Mouse (Mus musculus) thymus, adult 2 months (tissue): ENCODE measurements around the gene Med15. TPM values are rescaled to one million over a fixed set of nuclear protein-coding genes. Genes with fewer than 3 reads are reported as not detected.

Experiments used
- DNase-seq: peaks from one replicate; pipeline ENCODE4 v3.0.0; 2021
- H3K27ac ChIP-seq: fragments of 200-500 bp; 2 replicates; pipeline ENCODE4 v1.5.1; 2012; ENCODE audit warnings: low read length, control low read depth; ENCODE audit not compliant: control insufficient read depth, insufficient read depth
- H3K27me3 ChIP-seq: fragments of 200-500 bp; 2 replicates; pipeline ENCODE4 v1.6.1; 2012; ENCODE audit warnings: mild to moderate bottlenecking, low read length, moderate library complexity, mixed read lengths; ENCODE audit not compliant: control insufficient read depth, insufficient read depth
- H3K36me3 ChIP-seq: fragments of 200-500 bp; 2 replicates; pipeline ENCODE4 v1.6.1; 2012; ENCODE audit warnings: mild to moderate bottlenecking, low read length, moderate library complexity; ENCODE audit not compliant: control insufficient read depth, insufficient read depth
- H3K4me1 ChIP-seq: fragments of 200-500 bp; replicated peaks from 2 replicates; pipeline ENCODE4 v1.6.1; 2012; ENCODE audit warnings: low read length; ENCODE audit not compliant: control insufficient read depth, insufficient read depth
- H3K4me3 ChIP-seq: fragments of 200-500 bp; 2 replicates; pipeline ENCODE4 v1.5.1; 2012; ENCODE audit warnings: mild to moderate bottlenecking, low read length, control low read depth, moderate library complexity; ENCODE audit not compliant: control insufficient read depth, insufficient read depth
- CTCF ChIP-seq: fragments of 200-500 bp; IDR thresholded peaks from 2 replicates; pipeline ENCODE4 v1.5.1; 2012; ENCODE audit warnings: mild to moderate bottlenecking, control low read depth, low read length, moderate library complexity, borderline replicate concordance; ENCODE audit not compliant: control insufficient read depth, poor library complexity, insufficient read depth; ENCODE audit errors: extremely low read depth
- POLR2A ChIP-seq: fragments of 200-500 bp; IDR thresholded peaks from 2 replicates; pipeline ENCODE4 v1.6.1; 2012; ENCODE audit warnings: mild to moderate bottlenecking, low read length, control low read depth, moderate library complexity; ENCODE audit not compliant: control insufficient read depth, poor library complexity, insufficient read depth; ENCODE audit errors: extremely low read depth
- WGBS: fragments of 180-500 bp; shearing (Covaris S2); methylation state at CpG from one replicate; pipeline ENCODE4 v1.1.7; 2018; 5-methylcytosine and 5-hydroxymethylcytosine counted together
- polyA plus RNA-seq: library from polyadenylated mRNA; depleted of rRNA; stranded (reverse); fragments of >200 nt; gene quantifications from 2 replicates; pipeline ENCODE4 v1.2.3, GENCODE M21; 2012; rRNA removed

Med15 gene
- polyA plus RNA-seq, 1 experiment = 286 TPM

- no peaks in the 10 kb centered on the region for H3K4me1 ChIP-seq
- no peak for DNase-seq
- no peaks in the 10 kb centered on the region for H3K27me3 ChIP-seq
- H3K4me3 ChIP-seq = no peak overlapping the region
- WGBS = 61% methylated on average over 4 of the region's 4 CpGs
- H3K27ac ChIP-seq = no peak overlapping the region
- no peak for TF ChIP-seq POLR2A
- TF ChIP-seq CTCF = no peak
- no peaks in the 10 kb centered on the region for H3K36me3 ChIP-seq
Observed at GRCm38 (mm10) chr16:17611383-17611782, 121.3 kb downstream of the Med15 start.

DNA sequence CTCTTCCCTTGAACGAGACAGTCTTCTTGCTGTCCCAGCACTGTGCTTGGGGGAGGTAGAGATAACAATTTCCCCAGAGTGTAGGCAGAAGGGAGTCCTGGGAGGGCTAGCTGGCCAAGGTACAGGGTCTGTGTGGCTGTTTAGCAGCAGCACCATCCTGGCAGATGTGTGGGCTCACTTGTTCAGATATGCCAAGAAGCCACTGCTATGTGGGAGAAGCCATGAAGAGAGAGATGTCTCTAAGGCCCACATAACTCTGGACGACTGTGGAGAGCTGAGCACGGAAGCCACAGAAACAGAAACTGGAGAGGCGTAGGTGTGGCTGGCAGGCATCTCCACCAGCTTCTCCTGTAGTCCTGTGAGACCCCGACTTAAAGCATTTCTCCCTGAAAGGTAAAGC is 127.0 kb downstream of the Med15 start:
- Histone ChIP-seq H3K27me3 (no peaks in the 10 kb centered on the region), H3K36me3 (no peaks in the 10 kb centered on the region), H3K4me3 (no peak overlapping the region), H3K4me1 (no peaks in the 10 kb centered on the region), H3K27ac (no peak overlapping the region)
- TF ChIP-seq CTCF (no peak), POLR2A (no peak)
- no peak for DNase-seq
- WGBS = 87% methylated on average over 5 of the region's 5 CpGs

- WGBS = 80% methylated on average over 4 of the region's 4 CpGs
Observed at GRCm38 (mm10) chr16:17604941-17605340, 127.8 kb downstream of the Med15 start.

More at GRCm38 (mm10) chr16:17604941-17605340, 127.8 kb downstream of the Med15 start:
- Histone ChIP-seq H3K4me1 (no peaks in the 10 kb centered on the region), H3K27ac (no peak overlapping the region), H3K27me3 (no peaks in the 10 kb centered on the region), H3K4me3 (no peak overlapping the region), H3K36me3 (no peaks in the 10 kb centered on the region)
- TF ChIP-seq CTCF (no peak), POLR2A (no peak)
- no peak for DNase-seq

Other genes with a start within 250 kb of the Med15 start
- gene Aifm3, start 243.3 kb downstream of the Med15 start, polyA plus RNA-seq = 0.93 and 1.4 TPM in 2 replicates
- gene Lztr1, start 224.2 kb downstream of the Med15 start, polyA plus RNA-seq = 291 and 303 TPM in 2 replicates
- gene Thap7, start 201.8 kb downstream of the Med15 start, polyA plus RNA-seq = 139 and 141 TPM in 2 replicates
- 0.10 and 0.11 TPM in 2 replicates for gene Lrrc74b, start 171.6 kb downstream of the Med15 start, polyA plus RNA-seq
- 1.6 and 1.8 TPM in 2 replicates for gene P2rx6, start 171.0 kb downstream of the Med15 start, polyA plus RNA-seq
- gene Slc7a4, start 149.7 kb downstream of the Med15 start, polyA plus RNA-seq = 5.0 and 6.5 TPM in 2 replicates
- gene Smpd4, start 113.5 kb downstream of the Med15 start, polyA plus RNA-seq = 134 and 144 TPM in 2 replicates
- gene Ccdc74a, start 86.4 kb downstream of the Med15 start, polyA plus RNA-seq = 0.50 and 0.61 TPM in 2 replicates
- gene Klhl22, start 26.7 kb upstream of the Med15 start, polyA plus RNA-seq = 72.7 and 75.1 TPM in 2 replicates
- 41.0 and 41.2 TPM in 2 replicates for gene Scarf2, start 64.4 kb upstream of the Med15 start, polyA plus RNA-seq
- gene B830017H08Rik, start 100.2 kb upstream of the Med15 start, polyA plus RNA-seq = not detected in 2 replicates
- gene Car15, start 105.5 kb upstream of the Med15 start, polyA plus RNA-seq = 22.4 and 27.4 TPM in 2 replicates
- 4.1 and 4.9 TPM in 2 replicates for gene Gm20518, start 158.8 kb upstream of the Med15 start, polyA plus RNA-seq
- gene Tssk1, start 161.3 kb upstream of the Med15 start, polyA plus RNA-seq = 0.06 and 0.12 TPM in 2 replicates
- gene Dgcr2, start 165.7 kb upstream of the Med15 start, polyA plus RNA-seq = 214 and 215 TPM in 2 replicates
- gene Tssk2, start 165.7 kb upstream of the Med15 start, polyA plus RNA-seq = 0.35 TPM in 1 of 2 replicates, not detected in the other
- 45.5 and 48.9 TPM in 2 replicates for gene Ess2, start 178.5 kb upstream of the Med15 start, polyA plus RNA-seq
- 0.10 and 0.13 TPM in 2 replicates for gene Gsc2, start 182.2 kb upstream of the Med15 start, polyA plus RNA-seq
- gene Slc25a1, start 195.3 kb upstream of the Med15 start, polyA plus RNA-seq = 126 and 151 TPM in 2 replicates
- 0.49 TPM in 1 of 2 replicates, not detected in the other for gene Vpreb2, start 247.5 kb upstream of the Med15 start, polyA plus RNA-seq